Mouse (Mus musculus) frontal cortex, postnatal 14 days (tissue): ENCODE measurements around the gene Cypt3.

ENCODE experiments used
- DNase-seq, 2 experiments: peaks; one replicate each; pipeline ENCODE4 v3.0.0; 2022; ENCODE audit warnings: low spot score in 2 of 2

The Cypt3 gene

GRCm38 (mm10) chrX:153558293-153558692 is at the start of gene Cypt3:
Cypt3 (plus strand) TSS chrX:153558593.
- DNase-seq = no peak

GRCm38 (mm10) chrX:153515491-153515890 is 42.9 kb upstream of the Cypt3 start:
- no peak for DNase-seq

- no peak for DNase-seq
These were observed 30.0 kb upstream of the Cypt3 start for GRCm38 (mm10) chrX:153528399-153528798.

- no peak for DNase-seq
These were observed 1.8 kb upstream of the Cypt3 start for GRCm38 (mm10) chrX:153556634-153557033.

DNA sequence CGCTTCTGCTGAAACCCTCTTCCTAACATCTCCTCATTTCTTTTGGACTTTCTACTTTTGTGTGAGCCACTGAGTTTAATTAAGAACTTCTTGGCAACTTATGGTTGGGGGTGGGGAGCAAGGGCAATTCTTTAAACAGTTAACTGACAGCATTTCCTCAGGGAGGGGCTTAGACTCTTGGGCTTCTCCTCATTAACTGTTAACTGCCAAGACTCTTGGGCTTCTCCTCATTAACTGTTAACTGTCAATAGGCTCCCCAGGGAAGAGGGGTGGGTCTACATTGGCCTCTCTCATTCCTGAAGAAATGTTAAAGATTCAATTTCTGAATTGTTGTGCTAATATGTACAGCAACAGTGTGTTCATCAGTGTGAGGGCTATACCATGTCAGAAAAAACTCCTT is 6.3 kb downstream of the Cypt3 start:
- DNase-seq = no peak

DNA sequence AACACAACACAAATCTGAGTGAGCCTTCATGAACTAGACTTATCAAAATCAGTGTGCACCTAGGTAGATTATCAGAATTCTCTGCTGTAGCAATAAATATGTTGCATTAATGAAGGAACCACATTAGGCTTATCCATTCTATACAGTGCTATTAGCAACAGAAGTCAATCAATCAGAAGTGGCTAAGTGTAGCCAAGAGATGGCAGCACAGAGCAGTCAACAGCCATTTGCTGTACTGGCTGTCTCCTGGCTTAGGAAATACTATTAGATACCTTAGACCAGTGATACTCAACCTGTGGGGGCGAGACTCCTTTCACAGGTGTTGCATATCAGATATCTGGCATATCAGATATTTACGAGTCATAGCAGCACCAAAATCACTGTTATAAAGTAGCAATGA is 41.2 kb downstream of the Cypt3 start:
- DNase-seq = no peak
